Mouse (Mus musculus) erythroblast, embryonic 14.5 days (primary cell): ENCODE results near the gene Tdp2.

Experiments
- GATA1 ChIP-seq: IDR thresholded peaks from 2 replicates; pipeline ENCODE4 v1.6.1; 2012; ENCODE audit warnings: low read length, inconsistent platforms, mixed read lengths
- TAL1 ChIP-seq: IDR thresholded peaks from 3 replicates; pipeline ENCODE4 v1.6.1; 2012; ENCODE audit warnings: low read length, inconsistent platforms, mixed read lengths

DNA sequence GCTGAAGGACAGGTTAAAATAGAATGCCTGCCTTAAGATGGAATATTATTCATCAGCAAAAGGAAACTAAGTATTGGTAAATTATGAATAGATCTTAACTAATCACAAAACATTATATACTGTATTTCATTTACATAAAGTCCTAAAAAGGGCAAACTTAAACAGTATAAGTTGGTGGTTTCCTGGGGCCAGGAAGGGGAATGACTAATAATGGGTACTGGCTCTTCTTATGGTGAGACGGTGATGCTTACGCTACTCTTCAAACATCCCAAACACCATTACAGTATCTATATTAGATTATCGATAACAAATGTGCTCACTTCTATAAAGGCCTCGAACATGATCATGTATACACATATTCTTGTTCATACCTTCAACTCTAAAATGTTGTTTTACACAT is 32.8 kb upstream of the Tdp2 start:
- TF ChIP-seq GATA1 (no peak), TAL1 (no peak)
